Mouse (Mus musculus) stomach, embryonic 15.5 days (tissue): ENCODE measurements around the gene P2rx7. TPM values are rescaled to one million over a fixed set of nuclear protein-coding genes. Genes with fewer than 3 reads are reported as not detected.
A peak's percentile ranks its signal among the peaks of the same experiment; 100 is the strongest.

ENCODE experiments used
- ATAC-seq: fragments of 200-750 bp; cut with Nextera tagmentation; 2 replicates; pipeline ENCODE4 v1.8.0; 2017; ENCODE audit warnings: low read depth, moderate number of reproducible peaks, moderate TSS enrichment; ENCODE audit not compliant: insufficient read depth, low FRiP score
- H3K27ac ChIP-seq: fragments of 300-500 bp; sonication (generic); 2 replicates; pipeline ENCODE4 v1.5.1; 2015; ENCODE audit warnings: mild to moderate bottlenecking, inconsistent platforms
- H3K27me3 ChIP-seq: fragments of 300-500 bp; sonication (generic); replicated peaks from 2 replicates; pipeline ENCODE4 v1.6.1; 2015; ENCODE audit warnings: inconsistent platforms
- H3K36me3 ChIP-seq: fragments of 300-500 bp; sonication (generic); 2 replicates; pipeline ENCODE4 v1.6.1; 2015; ENCODE audit warnings: inconsistent platforms
- H3K4me1 ChIP-seq: fragments of 300-500 bp; sonication (generic); 2 replicates; pipeline ENCODE4 v1.6.1; 2015; ENCODE audit warnings: inconsistent platforms
- H3K4me2 ChIP-seq: fragments of 300-500 bp; sonication (generic); 2 replicates; pipeline ENCODE4 v1.6.1; 2015; ENCODE audit warnings: mild to moderate bottlenecking, inconsistent platforms
- H3K4me3 ChIP-seq: fragments of 300-500 bp; sonication (generic); replicated peaks from 2 replicates; pipeline ENCODE4 v1.5.1; 2015; ENCODE audit warnings: inconsistent platforms
- H3K9ac ChIP-seq: fragments of 300-500 bp; sonication (generic); 2 replicates; pipeline ENCODE4 v1.6.1; 2015; ENCODE audit warnings: inconsistent platforms
- H3K9me3 ChIP-seq: fragments of 300-500 bp; sonication (generic); 2 replicates; pipeline ENCODE4 v1.6.1; 2016; ENCODE audit warnings: inconsistent platforms
- WGBS: fragments of 180-500 bp; shearing (Covaris S2); methylation state at CpG from one replicate; pipeline ENCODE4 v1.1.7; 2015; 5-methylcytosine and 5-hydroxymethylcytosine counted together
- polyA plus RNA-seq: library from polyadenylated mRNA; unstranded; fragments of >200 nt; fragmentation: Nextera tagmentation; extraction: Ambion mirVana; gene quantifications from 2 replicates; pipeline ENCODE4 v1.2.1, GENCODE M21; 2015

The P2rx7 gene
- polyA plus RNA-seq, 1 experiment from 2014 or later: 3.4 TPM

DNA sequence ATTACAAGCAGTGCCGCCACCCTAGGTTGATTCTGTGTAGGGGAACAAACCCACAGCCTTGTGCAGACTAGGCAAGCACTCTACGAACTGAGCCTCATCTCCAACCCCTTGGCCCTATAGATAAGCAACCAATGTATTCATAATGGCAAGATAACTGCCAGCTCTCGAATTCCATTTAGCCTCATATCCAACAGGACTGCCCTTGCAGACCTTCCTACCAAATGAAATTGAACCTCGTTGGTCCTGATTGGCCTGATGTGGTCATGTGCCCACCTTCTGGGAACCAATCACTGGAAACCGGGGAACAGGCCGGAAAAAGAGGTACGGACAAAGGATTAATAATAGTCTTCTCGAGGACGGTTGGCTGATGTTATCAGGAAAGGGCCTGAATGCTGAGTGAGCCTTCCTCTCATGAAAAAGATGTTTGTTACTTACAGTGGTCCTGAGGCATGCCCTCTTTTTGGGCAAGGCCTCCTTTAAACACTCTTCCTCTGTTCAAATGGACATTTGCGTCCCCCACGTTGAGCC, 18.7 kb upstream of the P2rx7 start:
- Histone ChIP-seq H3K9ac (no peak overlapping the region), H3K27ac (no peak overlapping the region), H3K4me2 (no peak overlapping the region), H3K27me3 (no peaks in the 10 kb centered on the region), H3K9me3 (no peaks in the 10 kb centered on the region), H3K36me3 (no peaks in the 10 kb centered on the region), H3K4me1 (0 out of 2 replicates have a peak, but pooled peaks cover 3% of the 10 kb centered on the region), H3K4me3 (no peak overlapping the region)
- no peak for ATAC-seq
- WGBS: 83% methylated on average over 11 of the region's 11 CpGs

DNA sequence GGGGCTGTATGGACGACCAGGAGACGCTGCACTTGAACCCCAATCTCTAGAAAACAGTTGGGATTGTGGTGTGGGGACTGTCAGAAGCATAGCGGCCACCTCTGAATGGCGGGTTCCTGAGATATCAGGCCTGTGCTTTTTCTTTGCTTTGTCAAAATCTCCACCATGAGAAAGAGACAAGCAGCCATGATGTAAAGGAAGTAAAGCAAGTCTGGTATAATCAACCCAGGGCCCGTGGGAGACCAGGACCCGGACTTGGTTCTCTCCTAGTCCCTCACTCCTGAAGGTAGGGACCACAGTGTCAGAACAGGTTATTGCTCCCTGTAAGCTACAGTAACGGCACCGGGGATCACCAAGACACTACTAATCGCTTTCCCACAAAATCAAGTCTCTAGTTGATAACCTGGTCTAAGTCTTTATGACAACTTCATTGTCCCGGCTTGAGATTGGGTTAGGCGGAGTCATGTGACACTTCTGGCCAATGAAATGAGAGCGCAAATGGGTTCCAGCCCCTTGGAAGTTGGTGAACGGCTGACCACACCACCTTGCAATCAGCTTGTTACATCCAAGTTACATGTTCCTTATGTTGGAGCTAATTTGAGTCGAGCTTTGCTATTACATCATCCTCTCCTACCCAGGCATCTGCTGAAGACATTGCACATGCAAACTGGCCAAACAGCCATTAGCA, 18.0 kb upstream of the P2rx7 start:
- H3K9ac ChIP-seq: no peak overlapping the region
- H3K4me1 ChIP-seq: 0 out of 2 replicates have a peak, but pooled peaks cover 3% of the 10 kb centered on the region
- ATAC-seq: no peak
- 81% methylated on average over 14 of the region's 14 CpGs for WGBS
- H3K27me3 ChIP-seq: no peaks in the 10 kb centered on the region
- H3K36me3 ChIP-seq: no peaks in the 10 kb centered on the region
- no peak overlapping the region for H3K4me3 ChIP-seq
- H3K27ac ChIP-seq: no peak overlapping the region
- no peaks in the 10 kb centered on the region for H3K9me3 ChIP-seq
- no peak overlapping the region for H3K4me2 ChIP-seq

- WGBS: 44% methylated on average over 2 of the region's 2 CpGs
- H3K4me1 ChIP-seq: no peaks in the 10 kb centered on the region
- peak; percentile 60; the same call in 1 of the 2 replicates for ATAC-seq
- H3K9me3 ChIP-seq: no peaks in the 10 kb centered on the region
- no peak overlapping the region for H3K27ac ChIP-seq
- H3K9ac ChIP-seq: no peak overlapping the region
- H3K36me3 ChIP-seq: no peaks in the 10 kb centered on the region
- no peak overlapping the region for H3K4me3 ChIP-seq
- H3K27me3 ChIP-seq: no peaks in the 10 kb centered on the region
- no peak overlapping the region for H3K4me2 ChIP-seq
Measured at GRCm38 (mm10) chr5:122627243-122627642, 16.5 kb upstream of the P2rx7 start.

DNA sequence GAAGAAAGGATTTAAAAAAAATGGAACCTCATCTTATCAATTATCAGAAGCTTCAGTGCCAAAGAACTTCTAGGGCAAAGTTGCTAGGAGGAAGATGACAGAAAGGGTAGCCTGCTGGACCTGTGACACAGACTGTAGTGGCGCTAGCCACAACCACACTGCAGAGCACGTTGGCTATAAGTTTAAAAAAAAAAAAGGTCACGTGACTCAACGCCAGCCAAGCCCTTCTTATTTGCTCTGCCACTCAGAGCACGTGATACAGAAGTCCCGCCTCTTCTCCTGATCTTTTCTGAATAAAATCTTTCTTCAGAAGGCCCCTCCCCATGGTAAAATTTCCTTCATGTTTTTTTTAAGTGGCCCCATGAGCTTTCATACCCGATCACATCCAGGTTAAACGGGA, 8.5 kb upstream of the P2rx7 start:
- Histone ChIP-seq H3K4me2 (no peak overlapping the region), H3K9ac (no peak overlapping the region), H3K9me3 (no peaks in the 10 kb centered on the region), H3K27ac (no peak overlapping the region), H3K36me3 (no peaks in the 10 kb centered on the region), H3K4me3 (no peak overlapping the region), H3K4me1 (no peaks in the 10 kb centered on the region), H3K27me3 (no peaks in the 10 kb centered on the region)
- no peak for ATAC-seq
- 74% methylated on average over 8 of the region's 8 CpGs for WGBS

GRCm38 (mm10) chr5:122636308-122636707, 7.4 kb upstream of the P2rx7 start:
- no peaks in the 10 kb centered on the region for H3K27me3 ChIP-seq
- no peak for ATAC-seq
- 70% methylated on average over 9 of the region's 9 CpGs for WGBS

DNA sequence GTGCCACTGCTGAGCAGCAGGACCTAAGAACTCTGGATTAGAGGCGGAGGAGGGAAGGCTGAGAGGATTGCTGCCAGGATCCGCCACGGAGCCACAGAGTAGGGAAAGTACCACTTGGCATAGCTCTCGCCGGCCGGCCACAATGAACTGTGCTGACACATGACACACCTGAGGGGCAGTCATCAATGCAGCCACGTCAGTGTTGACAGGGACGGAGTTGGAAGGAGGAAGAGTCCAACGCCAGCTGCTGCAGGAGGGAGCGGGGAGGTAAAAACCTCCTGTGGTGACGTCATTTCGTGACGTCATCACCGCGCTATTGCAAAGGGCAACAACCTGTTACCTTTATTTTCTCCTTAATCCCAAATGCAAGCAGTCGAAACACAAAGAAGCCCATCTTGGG, 6.8 kb upstream of the P2rx7 start:
- ATAC-seq: no peak
- Histone ChIP-seq H3K36me3 (no peaks in the 10 kb centered on the region), H3K27me3 (no peaks in the 10 kb centered on the region), H3K4me1 (no peaks in the 10 kb centered on the region), H3K9ac (no peak overlapping the region), H3K27ac (no peak overlapping the region), H3K4me2 (peak overlapping the region; percentile 27; the same call in 1 of the 2 replicates), H3K4me3 (no peak overlapping the region), H3K9me3 (no peaks in the 10 kb centered on the region)
- 37% methylated on average over 16 of the region's 16 CpGs for WGBS

More at GRCm38 (mm10) chr5:122636308-122636707, 7.4 kb upstream of the P2rx7 start:
- H3K27ac ChIP-seq: no peak overlapping the region
- H3K36me3 ChIP-seq: no peaks in the 10 kb centered on the region
- H3K9ac ChIP-seq: no peak overlapping the region
- no peak overlapping the region for H3K4me3 ChIP-seq
- no peak overlapping the region for H3K4me2 ChIP-seq
- no peaks in the 10 kb centered on the region for H3K9me3 ChIP-seq
- no peaks in the 10 kb centered on the region for H3K4me1 ChIP-seq

DNA sequence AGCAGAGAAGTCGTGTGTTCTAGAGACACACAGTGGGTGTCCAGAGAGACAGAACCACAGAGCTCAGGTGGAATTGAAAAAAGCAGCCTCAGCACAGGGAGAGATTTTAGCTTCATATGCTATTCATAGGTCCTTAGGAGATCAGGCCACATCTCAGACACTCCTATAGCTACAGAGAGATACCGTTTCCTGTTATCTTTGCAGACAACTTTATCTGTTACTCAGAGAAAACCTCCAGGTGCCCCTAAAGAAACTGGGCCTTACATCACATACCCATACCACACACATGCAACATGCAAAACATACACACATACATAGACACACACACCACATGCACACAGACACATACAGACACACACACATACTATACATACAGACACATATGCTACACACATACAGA, 5.4 kb upstream of the P2rx7 start:
- Histone ChIP-seq H3K27me3 (no peaks in the 10 kb centered on the region), H3K4me3 (no peak overlapping the region)

GRCm38 (mm10) chr5:122639517-122639916, 4.2 kb upstream of the P2rx7 start:
- Histone ChIP-seq H3K9me3 (no peaks in the 10 kb centered on the region), H3K36me3 (no peaks in the 10 kb centered on the region), H3K4me1 (no peaks in the 10 kb centered on the region), H3K4me2 (no peak overlapping the region), H3K27me3 (no peaks in the 10 kb centered on the region), H3K4me3 (no peak overlapping the region), H3K27ac (no peak overlapping the region), H3K9ac (no peak overlapping the region)
- ATAC-seq: no peak
- 91% methylated on average over 4 of the region's 4 CpGs for WGBS

More for the DNA sequence above, 5.4 kb upstream of the P2rx7 start:
- H3K36me3 ChIP-seq: no peaks in the 10 kb centered on the region
- H3K27ac ChIP-seq: no peak overlapping the region
- H3K9me3 ChIP-seq: no peaks in the 10 kb centered on the region
- no peak for ATAC-seq
- no peaks in the 10 kb centered on the region for H3K4me1 ChIP-seq
- WGBS: 71% methylated on average over 2 of the region's 2 CpGs
- H3K9ac ChIP-seq: no peak overlapping the region
- H3K4me2 ChIP-seq: no peak overlapping the region

DNA sequence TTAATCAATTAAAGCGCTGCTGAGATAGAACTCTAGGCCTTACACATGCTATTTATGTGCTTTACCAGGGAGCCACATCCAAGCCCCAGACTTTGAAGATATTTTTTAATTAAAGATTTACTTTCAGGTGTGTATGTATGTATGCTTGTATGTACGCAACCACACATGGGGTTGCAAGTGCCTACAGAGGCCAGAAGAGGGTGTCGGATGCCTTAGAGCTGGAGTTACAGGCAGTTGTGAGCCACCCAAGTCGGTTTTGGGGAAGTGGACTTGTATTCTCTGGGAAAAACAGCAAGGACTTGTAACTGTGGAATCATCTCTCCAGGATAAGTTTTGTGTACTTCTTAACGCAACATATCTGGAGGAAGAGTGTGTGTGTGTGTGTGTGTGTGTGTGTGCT, 3.7 kb upstream of the P2rx7 start:
- no peak overlapping the region for H3K4me3 ChIP-seq
- H3K9ac ChIP-seq: no peak overlapping the region
- WGBS: 87% methylated on average over 5 of the region's 5 CpGs
- no peak for ATAC-seq
- H3K9me3 ChIP-seq: no peaks in the 10 kb centered on the region
- H3K4me1 ChIP-seq: no peaks in the 10 kb centered on the region
- no peaks in the 10 kb centered on the region for H3K36me3 ChIP-seq
- H3K27ac ChIP-seq: no peak overlapping the region
- no peak overlapping the region for H3K4me2 ChIP-seq
- no peaks in the 10 kb centered on the region for H3K27me3 ChIP-seq

- ATAC-seq: no peak
Measured at GRCm38 (mm10) chr5:122644111-122644607, 448 bp downstream of the P2rx7 start.

GRCm38 (mm10) chr5:122645290-122645689, 1.6 kb downstream of the P2rx7 start:
- 66% methylated on average over 6 of the region's 6 CpGs for WGBS
- no peaks in the 10 kb centered on the region for H3K27me3 ChIP-seq

More at GRCm38 (mm10) chr5:122644111-122644607, 448 bp downstream of the P2rx7 start:
- Histone ChIP-seq H3K36me3 (no peaks in the 10 kb centered on the region), H3K9ac (no peak overlapping the region), H3K9me3 (no peaks in the 10 kb centered on the region), H3K4me2 (peak overlapping the region; percentile 16), H3K4me1 (no peaks in the 10 kb centered on the region), H3K27me3 (no peaks in the 10 kb centered on the region), H3K27ac (peak overlapping the region; percentile 40; the same call in 1 of the 2 replicates), H3K4me3 (peak overlapping the region; percentile 5; the same call in 1 of the 2 replicates)
- WGBS: 62% methylated on average over 15 of the region's 15 CpGs

GRCm38 (mm10) chr5:122646050-122646449, 2.3 kb downstream of the P2rx7 start:
- 79% methylated on average over 11 of the region's 11 CpGs for WGBS
- Histone ChIP-seq H3K27ac (no peak overlapping the region), H3K4me3 (no peak overlapping the region), H3K27me3 (no peaks in the 10 kb centered on the region), H3K36me3 (no peaks in the 10 kb centered on the region), H3K9ac (no peak overlapping the region), H3K4me2 (no peak overlapping the region), H3K4me1 (no peaks in the 10 kb centered on the region), H3K9me3 (no peaks in the 10 kb centered on the region)
- ATAC-seq: no peak

More at GRCm38 (mm10) chr5:122645290-122645689, 1.6 kb downstream of the P2rx7 start:
- Histone ChIP-seq H3K4me1 (no peaks in the 10 kb centered on the region), H3K4me3 (no peak overlapping the region), H3K4me2 (no peak overlapping the region), H3K9me3 (no peaks in the 10 kb centered on the region), H3K9ac (no peak overlapping the region), H3K27ac (no peak overlapping the region), H3K36me3 (no peaks in the 10 kb centered on the region)
- ATAC-seq: no peak
